Mouse (Mus musculus) MEL (cell line): ENCODE data around the gene Thbs4. TPM values are rescaled to one million over a fixed set of nuclear protein-coding genes. Genes with fewer than 3 reads are reported as not detected.

Experiments
- DNase-seq: peaks from one replicate; pipeline ENCODE4 v3.0.0; 2011; ENCODE audit warnings: low read depth, low spot score
- H3K27ac ChIP-seq: 2 replicates; pipeline ENCODE4 v1.5.1; 2012; ENCODE audit warnings: low read depth, mild to moderate bottlenecking, control low read depth, low read length, moderate library complexity; ENCODE audit not compliant: control insufficient read depth
- H3K27me3 ChIP-seq, 2 experiments: fragments of 150-350 bp in 1 of 2; sonication (generic) in 1 of 2; 2 replicates each; pipeline ENCODE4 v1.6.1; 2012; ENCODE audit warnings: low read length in 2 of 2, mild to moderate bottlenecking in 2 of 2, improper control_type of control experiment in 1 of 2, moderate library complexity in 1 of 2; ENCODE audit not compliant: insufficient read depth in 2 of 2, control insufficient read depth in 1 of 2
- H3K36me3 ChIP-seq, 2 experiments: 2 replicates each; pipeline ENCODE4 v1.6.1; 2012 to 2014; ENCODE audit warnings: low read length in 2 of 2, improper control_type of control experiment in 1 of 2, inconsistent platforms in 1 of 2, mild to moderate bottlenecking in 1 of 2; ENCODE audit not compliant: insufficient read depth in 2 of 2, control insufficient read depth in 1 of 2
- H3K4me1 ChIP-seq, 2 experiments: fragments of 150-350 bp in 1 of 2; sonication (generic) in 1 of 2; 2 replicates each; pipeline ENCODE4 v1.6.1; 2012; ENCODE audit warnings: low read length in 2 of 2, improper control_type of control experiment in 1 of 2, mild to moderate bottlenecking in 1 of 2; ENCODE audit not compliant: insufficient read depth in 2 of 2, control insufficient read depth in 1 of 2
- H3K4me3 ChIP-seq, 2 experiments: fragments of 150-350 bp in 1 of 2; sonication (generic) in 1 of 2; 2 replicates each; pipeline ENCODE4 v1.5.1; 2012; ENCODE audit warnings: low read depth in 2 of 2, low read length in 2 of 2, mild to moderate bottlenecking in 2 of 2, moderate library complexity in 2 of 2, control low read depth in 1 of 2, improper control_type of control experiment in 1 of 2; ENCODE audit not compliant: control insufficient read depth in 1 of 2, insufficient read depth in 1 of 2
- H3K79me2 ChIP-seq: 2 replicates; pipeline ENCODE4 v1.6.1; 2012; ENCODE audit warnings: mild to moderate bottlenecking, low read length, moderate library complexity; ENCODE audit not compliant: control insufficient read depth, poor library complexity, insufficient read depth
- H3K9ac ChIP-seq: 2 replicates; pipeline ENCODE4 v1.6.1; 2012; ENCODE audit warnings: low read depth, mild to moderate bottlenecking, control low read depth, low read length, moderate library complexity; ENCODE audit not compliant: control insufficient read depth, poor library complexity, severe bottlenecking
- H3K9me3 ChIP-seq: fragments of 150-350 bp; sonication (generic); replicated peaks from 2 replicates; pipeline ENCODE4 v1.6.1; 2012; ENCODE audit warnings: mild to moderate bottlenecking, low read length, improper control_type of control experiment, moderate library complexity; ENCODE audit not compliant: insufficient read depth
- BHLHE40 ChIP-seq: IDR thresholded peaks from 2 replicates; pipeline ENCODE4 v1.6.1; 2012; ENCODE audit warnings: low read depth, mild to moderate bottlenecking, inconsistent platforms, low read length, improper control_type of control experiment, borderline replicate concordance
- CHD1 ChIP-seq: IDR thresholded peaks from 2 replicates; pipeline ENCODE4 v1.6.1; 2012; ENCODE audit warnings: low read depth, mild to moderate bottlenecking, inconsistent platforms, low read length, improper control_type of control experiment
- CTCF ChIP-seq, 3 experiments: IDR thresholded peaks in 2 of 3; conservative IDR thresholded peaks in 1 of 3; 2 replicates each; pipeline ENCODE4 v1.5.1; 2011 to 2012; ENCODE audit warnings: low read length in 3 of 3, low read depth in 2 of 3, mild to moderate bottlenecking in 2 of 3, improper control_type of control experiment in 1 of 3, inconsistent platforms in 1 of 3, mixed read lengths in 1 of 3, moderate library complexity in 1 of 3; ENCODE audit not compliant: control insufficient read depth in 1 of 3, insufficient read depth in 1 of 3, poor library complexity in 1 of 3, severe bottlenecking in 1 of 3
- ELF1 ChIP-seq: IDR thresholded peaks from 2 replicates; pipeline ENCODE4 v1.6.1; 2014; ENCODE audit warnings: low read depth, mild to moderate bottlenecking, inconsistent platforms, low read length, improper control_type of control experiment, moderate library complexity
- GABPA ChIP-seq: IDR thresholded peaks from 2 replicates; pipeline ENCODE4 v1.6.1; 2012; ENCODE audit warnings: low read depth, mild to moderate bottlenecking, inconsistent platforms, low read length, improper control_type of control experiment, moderate library complexity
- GATA1 ChIP-seq: IDR thresholded peaks from 2 replicates; pipeline ENCODE4 v1.6.1; 2011; ENCODE audit warnings: low read depth, low read length, improper control_type of control experiment
- HCFC1 ChIP-seq: IDR thresholded peaks from 2 replicates; pipeline ENCODE4 v1.6.1; 2012; ENCODE audit warnings: low read depth, mild to moderate bottlenecking, inconsistent platforms, low read length, improper control_type of control experiment, moderate library complexity
- JUND ChIP-seq: IDR thresholded peaks from 2 replicates; pipeline ENCODE4 v1.6.1; 2011; ENCODE audit warnings: low read depth, mild to moderate bottlenecking, improper control_type of control experiment, low read length
- KAT2A ChIP-seq: conservative IDR thresholded peaks from 2 replicates; pipeline ENCODE4 v1.6.1; 2012; ENCODE audit warnings: low read depth, low read length, improper control_type of control experiment, inconsistent platforms
- MAX ChIP-seq: IDR thresholded peaks from 2 replicates; pipeline ENCODE4 v1.6.1; 2011; ENCODE audit warnings: low read length, improper control_type of control experiment
- MYB ChIP-seq: IDR thresholded peaks from 2 replicates; pipeline ENCODE4 v1.6.1; 2011; ENCODE audit warnings: mild to moderate bottlenecking, low read depth, low read length, improper control_type of control experiment
- NELFE ChIP-seq: IDR thresholded peaks from 2 replicates; pipeline ENCODE4 v1.6.1; 2011; ENCODE audit warnings: low read depth, low read length, improper control_type of control experiment
- POLR2AphosphoS2 ChIP-seq: IDR thresholded peaks from 2 replicates; pipeline ENCODE4 v1.6.1; 2011; ENCODE audit warnings: low read length, improper control_type of control experiment
- POLR2AphosphoS5 ChIP-seq: IDR thresholded peaks from 2 replicates; pipeline ENCODE4 v1.6.1; 2012; ENCODE audit warnings: low read depth, borderline replicate concordance, mild to moderate bottlenecking, inconsistent platforms, low read length, moderate library complexity, mixed read lengths
- RAD21 ChIP-seq: IDR thresholded peaks from 2 replicates; pipeline ENCODE4 v1.6.1; 2011; ENCODE audit warnings: mild to moderate bottlenecking, low read depth, low read length, improper control_type of control experiment
- RCOR1 ChIP-seq: IDR thresholded peaks from 2 replicates; pipeline ENCODE4 v1.6.1; 2012; ENCODE audit warnings: low read depth, mild to moderate bottlenecking, inconsistent platforms, low read length, improper control_type of control experiment
- SIN3A ChIP-seq: IDR thresholded peaks from 2 replicates; pipeline ENCODE4 v1.6.1; 2012; ENCODE audit warnings: low read length, improper control_type of control experiment, inconsistent platforms
- TAL1 ChIP-seq: IDR thresholded peaks from 2 replicates; pipeline ENCODE4 v1.6.1; 2012; ENCODE audit warnings: mild to moderate bottlenecking, inconsistent platforms, low read length, moderate library complexity, mixed read lengths
- UBTF ChIP-seq: IDR thresholded peaks from 2 replicates; pipeline ENCODE4 v1.6.1; 2012; ENCODE audit warnings: low read depth, mild to moderate bottlenecking, inconsistent platforms, low read length, improper control_type of control experiment, moderate library complexity, borderline replicate concordance; ENCODE audit not compliant: insufficient read depth
- USF1 ChIP-seq: IDR thresholded peaks from 2 replicates; pipeline ENCODE4 v1.6.1; 2014; ENCODE audit warnings: low read depth, mild to moderate bottlenecking, inconsistent platforms, low read length, improper control_type of control experiment, moderate library complexity
- USF2 ChIP-seq, 2 experiments: IDR thresholded peaks; 2 replicates each; pipeline ENCODE4 v1.6.1; 2011 to 2012; ENCODE audit warnings: improper control_type of control experiment in 2 of 2, low read length in 2 of 2, borderline replicate concordance in 1 of 2, inconsistent platforms in 1 of 2, low read depth in 1 of 2, mild to moderate bottlenecking in 1 of 2; ENCODE audit not compliant: insufficient read depth in 1 of 2
- ZNF384 ChIP-seq: IDR thresholded peaks from 2 replicates; pipeline ENCODE4 v1.6.1; 2012; ENCODE audit warnings: low read depth, mild to moderate bottlenecking, inconsistent platforms, low read length, improper control_type of control experiment
- polyA plus RNA-seq, 2 experiments: library from polyadenylated mRNA; stranded (reverse) in 1 of 2; unstranded in 1 of 2; fragments of >175 nt in 1 of 2; fragments of >200 nt in 1 of 2; gene quantifications; 2 replicates each; pipeline versions ENCODE4 v1.2.1 to v1.2.4; 2012; ENCODE audit warnings: low replicate concordance in 2 of 2, low read depth in 1 of 2; ENCODE audit not compliant: insufficient read length in 2 of 2, insufficient read depth in 1 of 2, missing spikeins in 1 of 2
- total RNA-seq: library from RNA; depleted of rRNA; stranded (reverse); fragments of 300-350 nt; gene quantifications from 2 replicates; pipeline ENCODE4 v1.2.3, GENCODE M21; 2012

The Thbs4 gene
- total and polyA plus RNA-seq, 3 experiments: not detected

DNA sequence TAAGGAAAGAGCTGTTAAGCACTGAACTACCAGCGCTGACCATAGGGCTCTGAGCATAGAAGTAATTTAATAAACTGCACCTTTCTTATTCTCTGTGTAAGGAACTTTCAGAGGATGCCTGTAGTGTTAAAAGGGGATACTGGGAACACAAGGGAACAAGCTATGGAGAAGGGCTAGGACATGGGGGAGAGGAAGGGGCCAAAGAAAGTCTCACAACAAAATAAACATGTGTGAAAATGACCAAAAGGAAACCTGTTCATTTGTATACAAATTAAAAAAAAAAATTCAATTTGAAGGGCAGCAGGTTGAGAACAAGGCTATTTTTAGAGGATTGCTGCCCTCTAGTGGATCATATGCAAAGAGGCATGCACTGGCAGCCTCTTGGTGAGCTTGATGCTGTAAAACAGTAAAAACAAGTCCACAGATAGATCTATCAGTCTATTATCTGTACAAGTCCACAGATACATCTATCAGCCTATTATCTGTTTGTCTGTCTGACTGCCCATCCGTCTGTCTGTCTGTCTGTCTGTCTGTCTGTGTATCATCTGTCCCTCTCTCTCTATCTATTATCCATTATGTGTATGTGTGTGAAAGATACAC lies 53.8 kb downstream of the Thbs4 start (continued):
- TF ChIP-seq USF2 (IDR thresholded peaks at IDR 0.05; ENCODE audit: borderline replicate concordance in 1 of 2, insufficient read depth in 1 of 2, low read depth in 1 of 2, low read length in 2 of 2) (no peak), POLR2AphosphoS2 (no peak), ELF1 (no peak), CHD1 (no peak), ZNF384 (peak; percentile 88), SIN3A (peak; percentile 53; the same call in 1 of the 2 replicates)

DNA sequence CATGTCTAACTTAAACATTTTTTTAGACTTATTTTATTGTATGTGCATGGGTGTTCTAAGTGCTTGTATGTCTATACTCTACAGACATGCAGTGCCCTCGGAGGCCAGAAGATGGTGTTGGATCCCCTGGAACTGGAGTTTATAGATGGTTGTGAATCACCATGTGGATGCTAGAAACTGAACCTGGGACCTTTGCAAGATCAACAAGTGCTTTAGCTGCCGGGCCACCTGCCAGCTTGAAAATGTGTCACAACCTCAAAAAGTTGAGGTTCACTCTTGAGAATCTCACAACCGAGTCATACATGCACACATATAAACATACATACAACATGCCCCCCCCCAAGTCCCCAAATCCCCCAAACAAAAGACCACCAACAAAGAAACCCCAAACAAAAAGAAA lies 54.8 kb downstream of the Thbs4 start:
- TF ChIP-seq JUND (no peak), CTCF (IDR thresholded peaks at IDR 0.05 in 2 of 3, conservative IDR thresholded peaks at IDR 0.05 in 1 of 3; ENCODE audit: control insufficient read depth in 1 of 3, insufficient read depth in 1 of 3, low read depth in 2 of 3, low read length in 3 of 3, poor library complexity in 1 of 3, severe bottlenecking in 1 of 3) (peak in 1 of 3 experiments; percentile 20; a peak in 1 of 6 replicates)
- Histone ChIP-seq H3K27me3 (no peaks in the 10 kb centered on the region), H3K36me3 (peaks cover 0 to 8% of the 10 kb centered on the region in 2 experiments; a peak in 2 of 4 replicates), H3K27ac (no peak overlapping the region), H3K4me1 (peaks cover 3 to 10% of the 10 kb centered on the region in 2 experiments), H3K9me3 (no peaks in the 10 kb centered on the region), H3K9ac (no peak overlapping the region), H3K79me2 (no peaks in the 10 kb centered on the region), H3K4me3 (no peak overlapping the region)
- peak; percentile 28 for DNase-seq

DNA sequence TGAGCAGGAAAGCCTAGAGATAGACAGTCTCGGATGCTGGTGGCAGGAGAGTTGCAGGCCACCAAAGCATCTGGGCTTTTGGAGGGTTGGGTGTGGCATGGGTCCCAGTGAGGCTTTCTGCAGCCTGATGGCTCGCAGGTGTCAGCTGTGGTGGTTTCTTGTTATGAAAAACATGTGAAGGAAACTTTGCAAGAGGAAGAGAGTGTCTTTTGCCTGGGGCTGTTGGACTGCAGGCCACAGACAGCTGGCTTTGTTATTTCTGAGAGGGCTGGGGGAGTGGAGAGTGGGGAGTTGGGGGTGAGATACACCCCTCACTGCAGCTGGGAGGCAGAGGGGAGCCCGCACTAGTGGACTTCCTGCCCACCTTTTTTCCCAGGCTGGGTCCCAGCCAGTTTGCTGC lies 55.8 kb downstream of the Thbs4 start:
- Histone ChIP-seq H3K4me3 (no peak overlapping the region), H3K9me3 (no peaks in the 10 kb centered on the region), H3K27me3 (no peaks in the 10 kb centered on the region), H3K4me1 (peaks cover 3 to 13% of the 10 kb centered on the region in 2 experiments), H3K9ac (no peak overlapping the region), H3K79me2 (no peaks in the 10 kb centered on the region), H3K36me3 (peaks cover 0 to 7% of the 10 kb centered on the region in 2 experiments; a peak in 2 of 4 replicates), H3K27ac (no peak overlapping the region)
- no peak for DNase-seq
- TF ChIP-seq MAX: no peak
- no peak for TF ChIP-seq TAL1
- no peak for TF ChIP-seq UBTF
- TF ChIP-seq RCOR1: no peak
- TF ChIP-seq POLR2AphosphoS5: no peak
- TF ChIP-seq RAD21: no peak
- TF ChIP-seq POLR2AphosphoS2: no peak
- no peak for TF ChIP-seq BHLHE40
- TF ChIP-seq HCFC1: no peak
- no peak for TF ChIP-seq USF1
- TF ChIP-seq KAT2A: no peak
- no peak for TF ChIP-seq NELFE
- TF ChIP-seq MYB: no peak
- no peak for TF ChIP-seq GABPA
- no peak for TF ChIP-seq GATA1
- no peak for TF ChIP-seq JUND
